Mouse (Mus musculus) lung, adult 2 months (tissue): ENCODE results near the gene Vwce.

Experiments
- CTCF ChIP-seq: fragments of 200-500 bp; IDR thresholded peaks from 2 replicates; pipeline ENCODE4 v1.5.1; 2011; ENCODE audit warnings: mild to moderate bottlenecking, low read length, control low read depth; ENCODE audit not compliant: insufficient read depth
- POLR2A ChIP-seq: fragments of 200-500 bp; IDR thresholded peaks from 2 replicates; pipeline ENCODE4 v1.6.1; 2011; ENCODE audit warnings: low read depth, mild to moderate bottlenecking, control low read depth, low read length, borderline replicate concordance; ENCODE audit errors: extremely low read depth

DNA sequence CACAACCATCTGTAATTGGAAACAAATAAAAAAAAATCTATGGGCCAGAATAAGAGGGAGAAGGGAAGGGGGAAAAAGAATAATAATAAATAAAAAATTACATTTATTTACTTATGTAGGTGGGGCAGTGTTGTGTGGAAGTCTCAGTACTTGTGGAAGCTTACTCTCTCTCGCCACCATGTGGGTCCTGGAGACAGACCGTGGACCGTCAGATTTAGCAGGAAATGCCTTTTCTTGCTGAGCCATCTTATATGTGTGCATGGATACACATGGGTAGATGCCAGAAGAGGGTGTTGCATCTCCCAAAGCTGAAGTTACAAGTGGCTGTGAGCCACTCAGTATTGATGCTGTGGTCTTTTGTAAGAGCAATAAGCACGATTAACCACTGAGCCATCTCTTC is 47.6 kb downstream of the Vwce start:
- TF ChIP-seq CTCF (no peak), POLR2A (no peak)
